Mouse (Mus musculus) adrenal gland, adult 2 months (tissue): Measurements from ENCODE around the gene Gstm1. TPM values are rescaled to one million over a fixed set of nuclear protein-coding genes. Genes with fewer than 3 reads are reported as not detected.

Experiments
- DNase-seq: peaks from one replicate; pipeline ENCODE4 v3.0.0; 2021
- polyA plus RNA-seq: library from polyadenylated mRNA; depleted of rRNA; stranded (reverse); fragments of >200 nt; gene quantifications from 2 replicates; pipeline ENCODE4 v1.2.3, GENCODE M21; 2012; rRNA removed
- total RNA-seq, 2 experiments: library from RNA; stranded (reverse); gene quantifications; 2 replicates each; pipeline ENCODE4 v1.2.3; 2021

Gene Gstm1
- total and polyA plus RNA-seq, 3 experiments: 463 to 1,201 (median 520) TPM

DNA sequence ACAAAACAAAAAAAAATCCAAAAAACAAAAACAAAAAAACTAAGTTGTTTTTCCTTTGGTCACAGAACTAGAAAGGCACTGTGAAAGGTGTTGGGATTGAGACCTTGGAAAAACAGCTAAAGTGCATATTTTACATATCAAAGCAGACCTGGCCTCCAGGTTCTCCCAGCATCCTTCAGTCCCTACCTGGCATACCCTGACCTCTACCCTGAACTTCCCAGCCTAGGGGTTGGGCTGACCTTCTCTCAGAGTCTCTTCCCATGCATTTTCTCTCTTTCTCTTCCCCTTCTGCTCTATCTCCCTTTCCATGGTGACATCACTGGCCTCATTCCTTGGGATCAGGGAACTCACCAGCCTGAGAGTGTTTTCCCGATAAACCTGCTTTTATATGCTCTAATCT is 52.2 kb downstream of the Gstm1 start:
- DNase-seq: no peak

- DNase-seq: peak; percentile 42
These were observed 53.0 kb downstream of the Gstm1 start for GRCm38 (mm10) chr3:107964656-107965308.

GRCm38 (mm10) chr3:107964026-107964425 is 53.7 kb downstream of the Gstm1 start:
- DNase-seq: no peak

Other genes with a start within 250 kb of the Gstm1 start
- gene Eps8l3, start 140.7 kb downstream of the Gstm1 start, total RNA-seq: not detected
- not detected in 2 replicates for gene Eps8l3, start 140.7 kb downstream of the Gstm1 start, polyA plus RNA-seq
- gene Gstm5, start 122.2 kb downstream of the Gstm1 start, total RNA-seq: 10 to 100 TPM; 34.7 to 55.3 TPM
- 11.9 and 12.7 TPM in 2 replicates for gene Gstm5, start 122.2 kb downstream of the Gstm1 start, polyA plus RNA-seq
- 100 to 1,000 TPM; 158 to 186 TPM for gene Gstm7, start 86.2 kb downstream of the Gstm1 start, total RNA-seq
- 44.4 and 51.2 TPM in 2 replicates for gene Gstm7, start 86.2 kb downstream of the Gstm1 start, polyA plus RNA-seq
- gene Gstm6, start 74.2 kb downstream of the Gstm1 start, total RNA-seq: 1 to 10 TPM; 6.1 to 6.5 TPM
- 0.90 and 1.0 TPM in 2 replicates for gene Gstm6, start 74.2 kb downstream of the Gstm1 start, polyA plus RNA-seq
- gene Gstm3, start 48.7 kb downstream of the Gstm1 start, total RNA-seq: not detected
- 0.58 and 0.62 TPM in 2 replicates for gene Gstm3, start 48.7 kb downstream of the Gstm1 start, polyA plus RNA-seq
- 100 to 1,000 TPM; 231 to 239 TPM for gene Gstm2, start 31.5 kb downstream of the Gstm1 start, total RNA-seq
- 133 and 141 TPM in 2 replicates for gene Gstm2, start 31.5 kb downstream of the Gstm1 start, polyA plus RNA-seq
- 10 to 100 TPM; 16.8 to 19.7 TPM for gene Gstm4, start 26.9 kb upstream of the Gstm1 start, total RNA-seq
- 13.4 and 14.8 TPM in 2 replicates for gene Gstm4, start 26.9 kb upstream of the Gstm1 start, polyA plus RNA-seq
- 100 to 1,000 TPM; 121 to 151 TPM for gene Ampd2, start 68.7 kb upstream of the Gstm1 start, total RNA-seq
- 721 and 995 TPM in 2 replicates for gene Ampd2, start 68.7 kb upstream of the Gstm1 start, polyA plus RNA-seq
- 10 to 100 TPM; 12.3 to 13.1 TPM for gene Gnat2, start 74.8 kb upstream of the Gstm1 start, total RNA-seq
- gene Gnat2, start 74.8 kb upstream of the Gstm1 start, polyA plus RNA-seq: 7.9 and 10.1 TPM in 2 replicates
- 100 to 1,000 TPM; 117 to 136 TPM for gene Gnai3, start 128.2 kb upstream of the Gstm1 start, total RNA-seq
- 13.8 and 14.0 TPM in 2 replicates for gene Gnai3, start 128.2 kb upstream of the Gstm1 start, polyA plus RNA-seq
- under 1 TPM; 0.20 to 0.48 TPM for gene Gpr61, start 136.9 kb upstream of the Gstm1 start, total RNA-seq
- gene Gpr61, start 136.9 kb upstream of the Gstm1 start, polyA plus RNA-seq: 0.12 and 0.20 TPM in 2 replicates
- gene Amigo1, start 168.4 kb upstream of the Gstm1 start, total RNA-seq: 10 to 100 TPM; 21.4 to 27.8 TPM
- gene Amigo1, start 168.4 kb upstream of the Gstm1 start, polyA plus RNA-seq: 57.6 and 62.3 TPM in 2 replicates
- gene Cyb561d1, start 183.2 kb upstream of the Gstm1 start, total RNA-seq: 1 to 10 TPM; 6.4 to 7.9 TPM
- 6.9 and 8.1 TPM in 2 replicates for gene Cyb561d1, start 183.2 kb upstream of the Gstm1 start, polyA plus RNA-seq
- gene Atxn7l2, start 193.0 kb upstream of the Gstm1 start, total RNA-seq: 1 to 10 TPM; 9.1 to 9.4 TPM
- 11.8 and 13.5 TPM in 2 replicates for gene Atxn7l2, start 193.0 kb upstream of the Gstm1 start, polyA plus RNA-seq
- gene Sypl2, start 208.7 kb upstream of the Gstm1 start, total RNA-seq: under 1 TPM; 0.20 to 0.97 TPM
- 0.11 and 0.31 TPM in 2 replicates for gene Sypl2, start 208.7 kb upstream of the Gstm1 start, polyA plus RNA-seq
- 10 to 100 TPM; 74.4 to 87.2 TPM for gene Psma5, start 239.0 kb upstream of the Gstm1 start, total RNA-seq
- gene Psma5, start 239.0 kb upstream of the Gstm1 start, polyA plus RNA-seq: 13.3 and 13.4 TPM in 2 replicates